Mouse (Mus musculus): ENCODE measurements around the gene Gm28551.
"Not testable (repeated sequence)": the region's sequence is repeated elsewhere in the genome, so short reads cannot be mapped to it uniquely, and the experiment has no call there.

GRCm38 (mm10) chr1:53375965-53376364 lies 23.5 kb upstream of the Gm28551 start:
- not testable (repeated sequence) for TF ChIP-seq CTCF (conservative IDR thresholded peaks at IDR 0.05; ENCODE audit: low read length); NANOG (IDR thresholded peaks at IDR 0.05; ENCODE audit: borderline replicate concordance, low read length); POU5F1 (IDR thresholded peaks at IDR 0.05; ENCODE audit: borderline replicate concordance, low read length)

Measured in E14TG2a.4 (cell line).